11 mouse cellular contexts compared by ENCODE assay signal in the genomic region with DNA sequence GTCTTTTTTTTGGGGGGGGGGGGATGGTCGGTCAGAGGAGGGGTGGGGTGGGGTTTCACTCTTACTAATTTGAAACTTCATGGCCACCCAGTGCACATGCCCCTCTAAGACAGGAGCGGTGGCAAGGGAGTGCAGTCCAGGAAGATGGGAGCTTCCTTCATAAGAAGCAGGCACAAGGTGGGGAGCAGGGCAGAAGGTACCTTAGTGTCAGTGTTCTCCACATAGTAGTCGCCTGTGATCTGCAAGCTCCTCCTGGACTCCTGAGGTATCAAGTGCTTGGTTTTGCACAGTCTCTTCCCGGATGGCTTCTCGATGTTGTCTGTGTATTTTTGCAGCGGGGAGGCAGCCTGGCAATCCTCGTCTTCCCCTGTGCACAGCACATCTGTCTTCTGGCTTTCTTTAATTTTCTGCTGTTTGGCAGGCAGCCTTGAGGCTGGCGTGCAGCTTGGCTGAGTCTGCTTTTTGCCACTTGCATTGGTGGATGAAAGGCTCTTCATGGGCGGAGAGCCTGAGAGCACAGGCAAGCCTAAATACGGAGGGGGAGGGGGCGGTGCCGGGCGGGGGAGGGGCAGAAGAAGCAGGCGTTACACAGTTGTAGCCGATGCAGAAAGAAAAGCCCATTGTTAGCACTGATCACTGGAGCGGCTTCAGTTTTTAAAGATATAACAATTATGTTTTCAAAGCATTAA.
DNase-seq lines count a peak whose midpoint lies in the region; ATAC-seq and TF ChIP-seq lines count a peak whose summit lies in the region.
"Had no signal": no experiment of that assay in that cellular context is flagged by ENCODE, and none has a peak within 500 bp of the region (broad histone marks: within the 10 kb centered on the region; RNA-seq: fewer than 3 reads in every experiment).

No protein-coding gene starts in this region.

- no peak for TF ChIP-seq EP300 in stomach, postnatal 0 days (optimal IDR thresholded peaks at IDR 0.05)

- no peak overlapping the region for H3K4me3 ChIP-seq in stomach, embryonic 16.5 days (replicated peaks; ENCODE audit: low read length)
- H3K4me3 ChIP-seq in stomach, postnatal 0 days (ENCODE audit: low read depth, low read length): no peak overlapping the region
- no peak overlapping the region for H3K4me3 ChIP-seq in hindbrain, embryonic 13.5 days
- H3K4me3 ChIP-seq: limb, embryonic 12.5 days had no signal

- no peak overlapping the region for H3K9ac ChIP-seq in stomach, embryonic 16.5 days (ENCODE audit: low read length)
- H3K9ac ChIP-seq in stomach, postnatal 0 days (ENCODE audit: low read length): no peak overlapping the region
- H3K9ac ChIP-seq in hindbrain, embryonic 13.5 days: no peak overlapping the region
- H3K9ac ChIP-seq: limb, embryonic 12.5 days had no signal

- no peaks in the 10 kb centered on the region; the same call in 1 of the 2 replicates for H3K27me3 ChIP-seq in stomach, embryonic 16.5 days (ENCODE audit: control insufficient read depth, insufficient read depth, low read length)
- H3K27me3 ChIP-seq in stomach, postnatal 0 days (ENCODE audit: control insufficient read depth, insufficient read depth, low read length): no peaks in the 10 kb centered on the region
- H3K27me3 ChIP-seq in hindbrain, embryonic 13.5 days: peaks cover 23% of the 10 kb centered on the region

- H3K4me2 ChIP-seq in stomach, embryonic 16.5 days (ENCODE audit: low read depth, low read length): no peak overlapping the region
- no peak overlapping the region for H3K4me2 ChIP-seq in stomach, postnatal 0 days (replicated peaks; ENCODE audit: low read depth)
- H3K4me2 ChIP-seq in hindbrain, embryonic 13.5 days: no peak overlapping the region
- H3K4me2 ChIP-seq: limb, embryonic 12.5 days had no signal

- no peak for TF ChIP-seq CTCF in stomach, postnatal 0 days (IDR thresholded peaks at IDR 0.05; ENCODE audit: low read depth)

- H3K4me1 ChIP-seq in stomach, embryonic 16.5 days (ENCODE audit: control insufficient read depth, insufficient read depth, low read length): peaks cover 3% of the 10 kb centered on the region; the same call in 1 of the 2 replicates
- H3K4me1 ChIP-seq in stomach, postnatal 0 days (replicated peaks; ENCODE audit: control insufficient read depth, insufficient read depth): no peaks in the 10 kb centered on the region
- peaks cover 39% of the 10 kb centered on the region for H3K4me1 ChIP-seq in hindbrain, embryonic 13.5 days (replicated peaks)

- DNase-seq in layer of hippocampus, adult 11-12 months (ENCODE audit: low spot score): peak; percentile 22
- DNase-seq in layer of hippocampus, postnatal 14 days (ENCODE audit: low spot score in 2 of 2): no peak
- no peak for DNase-seq in stomach, postnatal 0 days (ENCODE audit: low spot score)
- no peak for DNase-seq in spleen, postnatal 10 days (ENCODE audit: low spot score in 2 of 2)
- DNase-seq in thymus, postnatal 0 days (ENCODE audit: low spot score): no peak
- DNase-seq: thymus, adult 2 months had no signal

- no peaks in the 10 kb centered on the region for H3K9me3 ChIP-seq in stomach, embryonic 16.5 days (replicated peaks; ENCODE audit: control insufficient read depth, low read length)
- no peaks in the 10 kb centered on the region for H3K9me3 ChIP-seq in stomach, postnatal 0 days (ENCODE audit: control insufficient read depth, low read length)
- no peaks in the 10 kb centered on the region for H3K9me3 ChIP-seq in hindbrain, embryonic 13.5 days
- H3K9me3 ChIP-seq: limb, embryonic 12.5 days had no signal

- H3K27ac ChIP-seq in stomach, embryonic 16.5 days (ENCODE audit: low read length): no peak overlapping the region
- no peak overlapping the region for H3K27ac ChIP-seq in stomach, postnatal 0 days (replicated peaks)
- H3K27ac ChIP-seq in hindbrain, embryonic 13.5 days: peak overlapping the region; percentile 67
- H3K27ac ChIP-seq: kidney, postnatal 0 days; limb, embryonic 12.5 days had no signal

- ATAC-seq in stomach, embryonic 16.5 days (ENCODE audit: insufficient read depth, low FRiP score): 0 out of 2 replicates have a peak, but pooled peaks have one; percentile 49
- ATAC-seq in stomach, postnatal 0 days (ENCODE audit: low FRiP score, low TSS enrichment): no peak
- peak; percentile 54; the same call in 1 of the 2 replicates for ATAC-seq in hindbrain, embryonic 13.5 days (ENCODE audit: low FRiP score)
- ATAC-seq in activated CD4-positive, CD25-positive, alpha-beta regulatory T cell, adult 4 months: no peak

- H3K36me3 ChIP-seq in stomach, embryonic 16.5 days (ENCODE audit: control insufficient read depth, insufficient read depth, low read length): peaks cover 4% of the 10 kb centered on the region; the same call in 1 of the 2 replicates
- H3K36me3 ChIP-seq in stomach, postnatal 0 days (ENCODE audit: control insufficient read depth, insufficient read depth, low read length): no peaks in the 10 kb centered on the region
- peaks cover 14% of the 10 kb centered on the region for H3K36me3 ChIP-seq in hindbrain, embryonic 13.5 days

- 32% methylated on average over 16 of the region's 16 CpGs for WGBS in stomach, embryonic 16.5 days
- 30% methylated on average over 16 of the region's 16 CpGs for WGBS in stomach, postnatal 0 days
- 27% methylated on average over 16 of the region's 16 CpGs for WGBS in hindbrain, embryonic 13.5 days

Comparison
In these comparisons a context has a peak if more than half of its experiments do, and no peak if none do; other contexts are left out.
1. ATAC-seq: peak in stomach, embryonic 16.5 days (single experiment) and hindbrain, embryonic 13.5 days (single experiment); none in stomach, postnatal 0 days (single experiment) and activated CD4-positive, CD25-positive, alpha-beta regulatory T cell, adult 4 months (single experiment).